Mouse (Mus musculus): ENCODE measurements around the gene Cdan1.

Cdan1 gene

GRCm38 (mm10) chr2:120849449-120850423 is at the start of gene Cdan1:
Gene Cdan1, minus strand, starts transcription at chr2:120850128.
- in situ Hi-C loops (cut with MboI; ENCODE audit: low pct_unique_long_range_greater_than_20kb in 1 of 2, low sequenced_read_pairs in 2 of 2, unreplicated experiment in 1 of 2): loop anchor here (25.0 kb wide), 1 partner anchor 362 kb away; no protein-coding TSS in a partner anchor

GRCm38 (mm10) chr2:120896361-120896760 is 46.4 kb upstream of the Cdan1 start:
- in situ Hi-C loops (cut with MboI; ENCODE audit: low pct_unique_long_range_greater_than_20kb in 1 of 2, low sequenced_read_pairs in 2 of 2, unreplicated experiment in 1 of 2): no loop called here

DNA sequence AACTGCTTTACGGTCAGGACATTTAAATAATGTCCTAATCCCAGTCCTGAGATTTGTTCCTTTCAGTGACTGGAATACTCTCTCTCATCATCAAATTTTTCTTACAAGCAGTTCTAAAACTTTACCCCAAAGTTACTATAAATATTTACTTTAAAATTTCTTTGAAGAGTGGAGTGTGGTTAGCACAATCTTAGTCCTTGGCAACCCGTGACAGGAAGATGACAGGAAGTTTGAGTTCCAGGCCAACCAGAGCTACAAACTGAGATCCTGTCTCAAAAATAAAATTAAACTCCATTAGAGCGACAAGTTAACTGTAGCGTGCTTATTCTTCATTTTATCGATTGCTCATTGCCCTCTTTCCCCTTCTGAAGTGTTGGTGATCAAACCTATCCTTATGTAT is 37.7 kb upstream of the Cdan1 start:
- in situ Hi-C loops (cut with MboI; ENCODE audit: low pct_unique_long_range_greater_than_20kb in 1 of 2, low sequenced_read_pairs in 2 of 2, unreplicated experiment in 1 of 2): no loop called here

DNA sequence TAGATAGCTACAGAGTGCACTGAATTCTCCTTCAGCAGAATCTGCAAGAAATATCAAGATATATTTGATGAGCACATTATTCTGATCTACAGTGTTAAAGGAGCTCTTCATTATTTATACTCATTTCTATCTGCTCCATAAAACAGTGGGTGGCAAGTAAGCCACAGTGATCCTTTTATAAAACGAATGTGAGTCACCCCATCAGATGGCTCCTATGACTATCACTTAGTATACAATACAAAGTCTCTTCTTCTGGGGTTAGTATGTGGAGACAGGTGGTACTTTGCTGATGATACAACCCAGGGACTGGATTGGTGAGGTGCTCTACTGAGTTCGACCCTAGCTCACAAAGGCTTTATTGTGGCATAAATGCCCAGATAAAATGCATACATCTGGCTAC is 23.3 kb upstream of the Cdan1 start:
- in situ Hi-C loops (cut with MboI; ENCODE audit: low pct_unique_long_range_greater_than_20kb in 1 of 2, low sequenced_read_pairs in 2 of 2, unreplicated experiment in 1 of 2): loop anchor here (25.0 kb wide), 1 partner anchor 386 kb away; no protein-coding TSS in a partner anchor

DNA sequence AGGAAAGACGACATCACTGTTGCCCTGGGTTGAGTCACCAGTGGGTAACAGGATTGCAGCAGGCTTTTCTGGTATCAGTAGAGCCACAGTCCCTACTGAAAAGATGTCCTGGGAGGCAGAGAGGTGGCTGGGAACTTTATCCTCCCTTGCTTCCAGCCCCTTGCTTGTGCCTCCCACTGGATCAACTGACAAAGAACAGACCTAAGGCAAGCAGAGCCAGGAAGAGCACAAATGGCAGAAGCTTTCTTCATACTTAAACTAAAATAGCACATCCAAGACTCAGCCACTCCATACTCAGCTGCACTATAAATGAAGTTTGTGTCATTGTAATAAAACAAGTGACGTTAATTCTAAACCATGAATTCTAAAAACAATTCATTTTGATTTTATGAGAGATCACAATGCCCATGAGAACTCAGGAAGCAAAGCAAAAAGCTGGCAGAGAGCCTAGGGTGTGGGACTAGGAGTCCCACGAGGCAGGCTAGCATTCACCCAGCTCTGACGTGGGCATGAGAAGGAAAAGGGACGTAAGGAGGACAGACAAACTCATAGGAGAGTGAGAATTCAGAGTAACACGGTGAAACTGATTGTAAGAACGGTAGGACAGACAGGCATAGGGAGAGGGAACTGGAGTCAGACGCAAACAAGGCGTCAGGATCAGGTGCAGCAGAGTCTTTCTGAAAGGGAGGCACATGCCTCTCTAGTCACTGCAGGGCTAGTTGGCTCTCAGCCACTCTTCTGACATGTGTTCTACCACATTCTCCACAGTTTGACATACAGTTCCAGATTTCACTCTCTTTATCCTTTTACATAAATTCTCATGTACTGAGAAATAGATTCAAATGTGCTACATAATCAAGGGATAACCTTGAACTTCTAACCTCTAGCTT is 21.8 kb upstream of the Cdan1 start:
- in situ Hi-C loops (cut with MboI; ENCODE audit: low pct_unique_long_range_greater_than_20kb in 1 of 2, low sequenced_read_pairs in 2 of 2, unreplicated experiment in 1 of 2): loop anchor here (25.0 kb wide), 1 partner anchor 384 kb away; no protein-coding TSS in a partner anchor

- in situ Hi-C loops (cut with MboI; ENCODE audit: low pct_unique_long_range_greater_than_20kb in 1 of 2, low sequenced_read_pairs in 2 of 2, unreplicated experiment in 1 of 2): loop anchor here (25.0 kb wide), 1 partner anchor 380 kb away; no protein-coding TSS in a partner anchor
Observed at GRCm38 (mm10) chr2:120867336-120867735, 17.4 kb upstream of the Cdan1 start.

- in situ Hi-C loops (cut with MboI; ENCODE audit: low pct_unique_long_range_greater_than_20kb in 1 of 2, low sequenced_read_pairs in 2 of 2, unreplicated experiment in 1 of 2): loop anchor here (25.0 kb wide), 1 partner anchor 379 kb away; no protein-coding TSS in a partner anchor
Observed at GRCm38 (mm10) chr2:120866561-120866960, 16.6 kb upstream of the Cdan1 start.

GRCm38 (mm10) chr2:120863389-120863788 is 13.5 kb upstream of the Cdan1 start:
- in situ Hi-C loops (cut with MboI; ENCODE audit: low pct_unique_long_range_greater_than_20kb in 1 of 2, low sequenced_read_pairs in 2 of 2, unreplicated experiment in 1 of 2): loop anchor here (25.0 kb wide), 1 partner anchor 376 kb away; no protein-coding TSS in a partner anchor

GRCm38 (mm10) chr2:120860699-120861098 is 10.8 kb upstream of the Cdan1 start:
- in situ Hi-C loops (cut with MboI; ENCODE audit: low pct_unique_long_range_greater_than_20kb in 1 of 2, low sequenced_read_pairs in 2 of 2, unreplicated experiment in 1 of 2): loop anchor here (25.0 kb wide), 1 partner anchor 373 kb away; no protein-coding TSS in a partner anchor

- in situ Hi-C loops (cut with MboI; ENCODE audit: low pct_unique_long_range_greater_than_20kb in 1 of 2, low sequenced_read_pairs in 2 of 2, unreplicated experiment in 1 of 2): loop anchor here (25.0 kb wide), 1 partner anchor 371 kb away; no protein-coding TSS in a partner anchor
Observed at GRCm38 (mm10) chr2:120858131-120858530, 8.2 kb upstream of the Cdan1 start.

DNA sequence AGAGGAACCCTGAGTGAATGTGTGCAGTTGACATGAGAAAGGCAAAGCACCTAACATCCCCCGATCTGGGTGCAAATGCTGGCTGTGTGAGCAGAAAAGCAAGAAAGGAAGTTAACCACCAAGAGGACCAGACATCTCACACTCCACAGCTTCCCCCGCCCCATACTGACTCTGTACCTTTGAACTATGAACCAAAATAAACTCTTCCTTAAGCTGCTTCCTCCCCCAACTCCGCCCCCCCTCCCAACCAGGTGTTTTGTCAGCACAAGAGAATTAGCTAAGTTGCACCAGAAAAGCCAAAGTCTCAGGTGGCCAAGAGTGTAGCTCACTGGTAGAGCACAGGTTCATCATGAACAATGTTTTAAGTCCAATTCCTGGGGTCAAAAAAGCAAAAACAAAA is 3.2 kb upstream of the Cdan1 start:
- in situ Hi-C loops (cut with MboI; ENCODE audit: low pct_unique_long_range_greater_than_20kb in 1 of 2, low sequenced_read_pairs in 2 of 2, unreplicated experiment in 1 of 2): loop anchor here (25.0 kb wide), 1 partner anchor 366 kb away; no protein-coding TSS in a partner anchor

DNA sequence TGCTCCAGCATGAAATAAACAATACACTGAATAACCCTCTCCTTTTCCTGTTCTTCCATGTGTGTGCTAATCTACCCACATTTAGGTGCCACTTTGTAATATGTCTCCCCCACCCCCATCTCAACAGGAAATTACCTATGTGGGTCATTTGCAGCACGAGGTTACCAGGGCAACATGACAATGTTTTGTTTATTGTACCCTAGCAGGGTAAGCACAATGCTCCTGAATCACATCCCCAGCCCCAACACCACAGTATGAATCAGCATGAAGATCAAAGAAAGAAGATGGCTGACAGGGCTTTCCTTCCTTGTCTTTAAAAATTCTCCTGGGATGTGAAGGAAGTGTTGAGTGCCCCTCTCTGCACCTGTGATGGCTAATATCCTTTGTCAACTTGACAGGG is 2.7 kb upstream of the Cdan1 start:
- in situ Hi-C loops (cut with MboI; ENCODE audit: low pct_unique_long_range_greater_than_20kb in 1 of 2, low sequenced_read_pairs in 2 of 2, unreplicated experiment in 1 of 2): loop anchor here (25.0 kb wide), 1 partner anchor 365 kb away; no protein-coding TSS in a partner anchor

- in situ Hi-C loops (cut with MboI; ENCODE audit: low pct_unique_long_range_greater_than_20kb in 1 of 2, low sequenced_read_pairs in 2 of 2, unreplicated experiment in 1 of 2): loop anchor here (25.0 kb wide), 1 partner anchor 363 kb away; no protein-coding TSS in a partner anchor
Observed at GRCm38 (mm10) chr2:120850424-120851082, 625 bp upstream of the Cdan1 start, which contains the start of gene Ttbk2. Gene Ttbk2, minus strand, starts transcription at chr2:120850604.

DNA sequence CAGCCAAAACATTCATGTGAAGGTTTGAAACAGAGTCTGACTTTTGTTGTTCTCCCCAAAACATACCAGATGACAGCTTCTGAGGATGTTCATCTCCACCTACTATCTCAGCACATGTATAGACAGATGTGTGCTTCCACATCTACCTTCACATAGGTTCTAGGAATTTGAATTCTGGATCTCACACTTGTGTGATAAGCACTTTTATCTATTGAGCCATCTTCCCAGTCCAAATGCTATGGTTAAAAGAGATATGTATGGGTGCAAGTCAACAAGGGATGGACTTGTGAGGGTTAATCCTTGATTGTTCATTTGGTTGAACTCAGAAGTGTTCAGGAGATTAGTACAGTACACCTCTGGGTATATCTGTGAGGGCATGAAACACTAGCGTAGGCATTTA is 4.6 kb downstream of the Cdan1 start:
- in situ Hi-C loops (cut with MboI; ENCODE audit: low pct_unique_long_range_greater_than_20kb in 1 of 2, low sequenced_read_pairs in 2 of 2, unreplicated experiment in 1 of 2): no loop called here

GRCm38 (mm10) chr2:120843990-120844389 is 5.9 kb downstream of the Cdan1 start:
- in situ Hi-C loops (cut with MboI; ENCODE audit: low pct_unique_long_range_greater_than_20kb in 1 of 2, low sequenced_read_pairs in 2 of 2, unreplicated experiment in 1 of 2): no loop called here

DNA sequence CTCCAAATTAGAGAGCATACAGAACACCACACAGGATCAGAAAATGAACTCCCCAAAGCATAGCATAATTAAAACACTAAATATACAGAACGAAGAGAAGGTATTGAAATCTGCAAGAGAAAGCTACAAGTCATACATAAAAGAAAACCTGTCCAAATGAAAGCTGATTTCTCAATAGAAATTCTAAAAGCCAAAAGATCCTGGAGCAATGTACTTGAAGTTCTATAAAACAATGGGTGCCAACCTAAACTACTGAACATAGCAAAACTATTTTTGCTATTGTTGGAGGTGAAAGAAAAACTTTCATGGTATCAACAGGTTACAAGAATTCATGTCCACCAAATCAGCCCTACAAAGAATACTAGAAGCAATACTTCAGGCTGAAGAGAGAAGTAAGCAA is 8.7 kb downstream of the Cdan1 start:
- in situ Hi-C loops (cut with MboI; ENCODE audit: low pct_unique_long_range_greater_than_20kb in 1 of 2, low sequenced_read_pairs in 2 of 2, unreplicated experiment in 1 of 2): no loop called here

GRCm38 (mm10) chr2:120835167-120835566 is 14.8 kb downstream of the Cdan1 start:
- in situ Hi-C loops (cut with MboI; ENCODE audit: low pct_unique_long_range_greater_than_20kb in 1 of 2, low sequenced_read_pairs in 2 of 2, unreplicated experiment in 1 of 2): no loop called here

Measured in mouse embryonic stem cell (cell line).